Mouse (Mus musculus): ENCODE data around the gene Kpna7. TPM values are rescaled to one million over a fixed set of nuclear protein-coding genes. Genes with fewer than 3 reads are reported as not detected.

Kpna7 gene
- polyA plus RNA-seq, 2 experiments from 2014 or later, result not detected

- ATAC-seq, result no peak
Observed at GRCm38 (mm10) chr5:144958271-144958670, 125.6 kb downstream of the Kpna7 start.

GRCm38 (mm10) chr5:144954432-144954831 lies 129.4 kb downstream of the Kpna7 start:
- no peak for ATAC-seq

GRCm38 (mm10) chr5:144952592-144952991 lies 131.2 kb downstream of the Kpna7 start:
- ATAC-seq, result no peak

- no peak for ATAC-seq
Observed at GRCm38 (mm10) chr5:144950428-144951051, 133.3 kb downstream of the Kpna7 start.

- no peak for ATAC-seq
Observed at GRCm38 (mm10) chr5:144949856-144950255, 134.0 kb downstream of the Kpna7 start.

- ATAC-seq, result no peak
Observed at GRCm38 (mm10) chr5:144948422-144948821, 135.4 kb downstream of the Kpna7 start.

- no peak for ATAC-seq
Observed at GRCm38 (mm10) chr5:144948002-144948401, 135.8 kb downstream of the Kpna7 start.

GRCm38 (mm10) chr5:144946032-144946431 lies 137.8 kb downstream of the Kpna7 start:
- no peak for ATAC-seq

- no peak for ATAC-seq
Observed at GRCm38 (mm10) chr5:144944932-144945331, 138.9 kb downstream of the Kpna7 start.

- ATAC-seq, result no peak
Observed at GRCm38 (mm10) chr5:144944370-144944769, 139.5 kb downstream of the Kpna7 start.

GRCm38 (mm10) chr5:144943346-144943745 lies 140.5 kb downstream of the Kpna7 start:
- no peak for ATAC-seq

- no peak for ATAC-seq
Observed at GRCm38 (mm10) chr5:144942431-144942830, 141.4 kb downstream of the Kpna7 start.

- no peak for ATAC-seq
Observed at GRCm38 (mm10) chr5:144940904-144941303, 142.9 kb downstream of the Kpna7 start.

- peak; percentile 75 for ATAC-seq
Observed at GRCm38 (mm10) chr5:144937304-144937703, 146.5 kb downstream of the Kpna7 start.

Other genes starting within 250 kb of the Kpna7 start
- gene Smurf1, start 118.2 kb downstream of the Kpna7 start, polyA plus RNA-seq (2017; shearing (Covaris generic)), result 1 to 10 TPM; 4.6 to 4.8 TPM
- gene Gm4871, start 51.3 kb downstream of the Kpna7 start, polyA plus RNA-seq (2017; shearing (Covaris generic)), result not detected
- gene 1700018F24Rik, start 41.0 kb downstream of the Kpna7 start, polyA plus RNA-seq (2017; shearing (Covaris generic)), result not detected
- 100 to 1,000 TPM in 1 of 2 experiments, 10 to 100 TPM in 1; 95.9 to 105 TPM for gene Arpc1a, start 200 bp downstream of the Kpna7 start, polyA plus RNA-seq (2017; shearing (Covaris generic))
- gene Arpc1b, start 30.2 kb upstream of the Kpna7 start, polyA plus RNA-seq (2017; shearing (Covaris generic)), result 1,000 to 10,000 TPM in 1 of 2 experiments, 100 to 1,000 TPM in 1; 777 to 1,415 TPM
- 10 to 100 TPM; 31.1 to 50.9 TPM for gene Pdap1, start 56.2 kb upstream of the Kpna7 start, polyA plus RNA-seq (2017; shearing (Covaris generic))
- gene Bud31, start 56.3 kb upstream of the Kpna7 start, polyA plus RNA-seq (2017; shearing (Covaris generic)), result 100 to 1,000 TPM; 105 to 106 TPM
- gene Ptcd1, start 83.1 kb upstream of the Kpna7 start, polyA plus RNA-seq (2017; shearing (Covaris generic)), result 10 to 100 TPM; 13.6 to 28.7 TPM
- 10 to 100 TPM; 15.6 to 19.6 TPM for gene Cpsf4, start 83.2 kb upstream of the Kpna7 start, polyA plus RNA-seq (2017; shearing (Covaris generic))
- 100 to 1,000 TPM; 320 to 390 TPM for gene Atp5j2, start 108.0 kb upstream of the Kpna7 start, polyA plus RNA-seq (2017; shearing (Covaris generic))
- gene Zkscan14, start 117.8 kb upstream of the Kpna7 start, polyA plus RNA-seq (2017; shearing (Covaris generic)), result 10 to 100 TPM; 19.0 to 30.4 TPM
- gene Zkscan5, start 120.5 kb upstream of the Kpna7 start, polyA plus RNA-seq (2017; shearing (Covaris generic)), result 10 to 100 TPM in 1 of 2 experiments, 1 to 10 TPM in 1; 7.5 to 13.7 TPM
- 10 to 100 TPM; 60.1 to 68.9 TPM for gene Zfp655, start 147.7 kb upstream of the Kpna7 start, polyA plus RNA-seq (2017; shearing (Covaris generic))
- under 1 TPM; 0.46 to 0.65 TPM for gene Zscan25, start 196.5 kb upstream of the Kpna7 start, polyA plus RNA-seq (2017; shearing (Covaris generic))

Data from CD4-positive, CD25-positive, alpha-beta regulatory T cell, adult 4 months (primary cell).